Mouse (Mus musculus) heart, embryonic 15.5 days (tissue): ENCODE measurements around the gene Gne. TPM values are rescaled to one million over a fixed set of nuclear protein-coding genes. Genes with fewer than 3 reads are reported as not detected.
A peak's percentile ranks its signal among the peaks of the same experiment; 100 is the strongest.

Experiments used
- ATAC-seq: fragments of 200-750 bp; cut with Nextera tagmentation; replicated peaks from 2 replicates; pipeline ENCODE4 v1.8.0; 2017; ENCODE audit warnings: low read depth, moderate TSS enrichment; ENCODE audit not compliant: insufficient number of reproducible peaks, insufficient read depth, low FRiP score
- H3K27ac ChIP-seq: fragments of 300-500 bp; sonication (generic); 2 replicates; pipeline ENCODE4 v1.5.1; 2015; ENCODE audit warnings: mild to moderate bottlenecking, inconsistent platforms
- H3K27me3 ChIP-seq: fragments of 300-500 bp; sonication (generic); 2 replicates; pipeline ENCODE4 v1.6.1; 2015; ENCODE audit warnings: inconsistent platforms
- H3K36me3 ChIP-seq: fragments of 300-500 bp; sonication (generic); 2 replicates; pipeline ENCODE4 v1.6.1; 2015; ENCODE audit warnings: mild to moderate bottlenecking, inconsistent platforms
- H3K4me1 ChIP-seq: fragments of 300-500 bp; sonication (generic); replicated peaks from 2 replicates; pipeline ENCODE4 v1.6.1; 2015; ENCODE audit warnings: inconsistent platforms
- H3K4me2 ChIP-seq: fragments of 300-500 bp; sonication (generic); 2 replicates; pipeline ENCODE4 v1.6.1; 2015; ENCODE audit warnings: inconsistent platforms, mild to moderate bottlenecking, moderate library complexity
- H3K4me3 ChIP-seq: fragments of 300-500 bp; sonication (generic); 2 replicates; pipeline ENCODE4 v1.5.1; 2015; ENCODE audit warnings: mild to moderate bottlenecking, inconsistent platforms
- H3K9ac ChIP-seq: fragments of 300-500 bp; sonication (generic); 2 replicates; pipeline ENCODE4 v1.6.1; 2015; ENCODE audit warnings: mild to moderate bottlenecking, inconsistent platforms
- H3K9me3 ChIP-seq: fragments of 300-500 bp; sonication (generic); replicated peaks from 2 replicates; pipeline ENCODE4 v1.6.1; 2016; ENCODE audit warnings: inconsistent platforms
- WGBS: fragments of 180-500 bp; shearing (Covaris S2); methylation state at CpG from one replicate; pipeline ENCODE4 v1.1.7; 2015; ENCODE audit warnings: mixed read lengths; 5-methylcytosine and 5-hydroxymethylcytosine counted together
- polyA plus RNA-seq: library from polyadenylated mRNA; unstranded; fragments of >200 nt; fragmentation: Nextera tagmentation; extraction: Ambion mirVana; gene quantifications from 2 replicates; pipeline ENCODE4 v1.2.1, GENCODE M21; 2015

Gne gene
- polyA plus RNA-seq, 1 experiment from 2014 or later: 27.3 TPM

DNA sequence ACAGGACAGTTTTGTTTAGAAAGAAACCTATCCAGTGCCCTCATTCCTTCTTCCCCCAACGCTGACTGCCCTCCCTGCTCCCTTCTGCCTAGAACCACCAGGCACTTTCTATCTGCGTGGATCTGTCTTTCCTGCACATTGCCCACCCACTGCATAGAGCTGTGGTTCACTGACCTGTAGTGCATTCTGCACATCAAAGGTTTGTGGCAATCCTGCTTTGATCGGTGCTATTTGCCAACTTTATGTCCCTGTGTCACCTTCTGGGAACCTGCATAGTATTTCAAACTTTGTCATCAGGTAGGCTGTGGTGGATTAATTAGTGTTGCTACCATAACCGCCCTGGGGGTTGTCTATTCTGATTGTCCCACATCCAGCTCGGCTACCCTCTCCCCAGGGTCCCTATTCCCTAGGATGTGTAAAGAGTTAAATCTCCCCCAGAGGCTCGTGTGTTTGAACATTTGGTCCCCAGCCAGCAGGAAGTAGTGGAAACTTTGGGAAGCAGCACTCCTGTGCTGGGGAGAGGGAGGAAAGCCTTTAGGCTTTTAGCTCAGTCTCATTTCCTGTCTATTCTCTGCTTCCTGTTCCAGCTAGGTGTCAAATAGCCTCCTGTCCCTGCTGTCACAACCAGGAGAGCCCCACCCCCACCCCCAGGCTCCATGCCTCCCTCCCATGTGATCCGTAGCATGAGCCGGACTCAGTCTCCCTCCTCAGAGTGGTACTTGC is 20.4 kb upstream of the Gne start:
- H3K4me2 ChIP-seq: no peak overlapping the region
- H3K27me3 ChIP-seq: no peaks in the 10 kb centered on the region
- peaks cover 30% of the 10 kb centered on the region for H3K4me1 ChIP-seq
- WGBS: 34% methylated on average over 8 of the region's 8 CpGs
- H3K36me3 ChIP-seq: no peaks in the 10 kb centered on the region
- no peak overlapping the region for H3K9ac ChIP-seq
- H3K9me3 ChIP-seq: no peaks in the 10 kb centered on the region
- 0 out of 2 replicates have a peak, but pooled peaks have one; percentile 41 for ATAC-seq
- no peak overlapping the region for H3K4me3 ChIP-seq
- no peak overlapping the region for H3K27ac ChIP-seq

DNA sequence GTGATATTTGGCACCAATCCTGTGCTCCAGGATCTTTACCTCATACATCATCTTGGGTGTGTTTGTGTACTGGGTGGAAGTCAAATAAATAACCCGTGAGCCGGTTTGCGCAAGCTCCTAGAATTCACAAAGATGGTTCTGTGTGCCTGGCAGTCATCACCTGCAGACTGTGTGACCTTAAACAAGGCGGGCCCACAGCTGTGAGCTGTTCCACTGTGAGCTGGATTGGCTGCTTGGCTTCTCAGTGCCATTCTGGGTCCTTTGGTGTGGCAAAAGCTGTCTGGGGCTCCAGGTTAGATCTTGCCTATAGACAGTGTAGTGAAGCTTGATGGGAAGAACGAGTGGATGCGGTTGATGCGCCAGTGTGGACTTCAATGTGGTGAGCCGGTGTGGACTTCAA is 19.6 kb upstream of the Gne start:
- ATAC-seq: no peak
- no peaks in the 10 kb centered on the region for H3K27me3 ChIP-seq
- peaks cover 30% of the 10 kb centered on the region for H3K4me1 ChIP-seq
- H3K4me2 ChIP-seq: no peak overlapping the region
- no peaks in the 10 kb centered on the region for H3K9me3 ChIP-seq
- 83% methylated on average over 8 of the region's 8 CpGs for WGBS
- no peak overlapping the region for H3K4me3 ChIP-seq
- H3K9ac ChIP-seq: no peak overlapping the region
- H3K36me3 ChIP-seq: no peaks in the 10 kb centered on the region
- H3K27ac ChIP-seq: no peak overlapping the region

GRCm38 (mm10) chr4:44097576-44098335 is 13.8 kb upstream of the Gne start:
- H3K9ac ChIP-seq: no peak overlapping the region
- no peaks in the 10 kb centered on the region for H3K36me3 ChIP-seq
- H3K27me3 ChIP-seq: no peaks in the 10 kb centered on the region
- WGBS: 43% methylated on average over 11 of the region's 11 CpGs
- no peak overlapping the region for H3K27ac ChIP-seq
- H3K4me3 ChIP-seq: no peak overlapping the region
- ATAC-seq: no peak
- H3K9me3 ChIP-seq: no peaks in the 10 kb centered on the region
- no peaks in the 10 kb centered on the region for H3K4me1 ChIP-seq
- H3K4me2 ChIP-seq: no peak overlapping the region

GRCm38 (mm10) chr4:44094475-44094874 is 10.5 kb upstream of the Gne start:
- H3K9me3 ChIP-seq: no peaks in the 10 kb centered on the region
- no peaks in the 10 kb centered on the region for H3K4me1 ChIP-seq
- 81% methylated on average over 4 of the region's 4 CpGs for WGBS
- no peak overlapping the region for H3K4me3 ChIP-seq
- H3K27ac ChIP-seq: no peak overlapping the region
- no peak overlapping the region for H3K4me2 ChIP-seq
- H3K27me3 ChIP-seq: no peaks in the 10 kb centered on the region
- ATAC-seq: no peak
- no peak overlapping the region for H3K9ac ChIP-seq
- no peaks in the 10 kb centered on the region for H3K36me3 ChIP-seq

DNA sequence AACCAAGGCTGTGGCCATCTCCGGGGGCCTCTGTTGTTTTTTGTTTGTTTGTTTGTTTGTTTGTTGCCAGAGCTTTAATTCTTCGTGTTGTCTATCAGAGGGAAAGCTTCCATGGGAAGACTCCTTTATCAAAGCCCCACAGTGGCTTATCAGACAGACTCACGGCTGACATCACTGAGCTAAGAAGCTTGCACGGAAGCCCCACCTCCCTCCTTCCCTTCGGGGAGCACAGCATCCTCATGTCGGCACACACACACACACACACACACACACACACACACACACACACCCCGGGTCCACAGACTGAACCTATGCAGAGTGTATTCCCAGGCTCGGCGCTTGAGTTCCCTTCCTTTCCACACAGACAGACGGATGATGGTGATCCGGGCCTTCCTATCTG is 8.4 kb upstream of the Gne start:
- no peaks in the 10 kb centered on the region for H3K4me1 ChIP-seq
- H3K9ac ChIP-seq: no peak overlapping the region
- H3K36me3 ChIP-seq: no peaks in the 10 kb centered on the region
- H3K9me3 ChIP-seq: no peaks in the 10 kb centered on the region
- H3K4me2 ChIP-seq: no peak overlapping the region
- ATAC-seq: no peak
- no peak overlapping the region for H3K4me3 ChIP-seq
- no peak overlapping the region for H3K27ac ChIP-seq
- WGBS: 65% methylated on average over 11 of the region's 11 CpGs
- no peaks in the 10 kb centered on the region for H3K27me3 ChIP-seq

DNA sequence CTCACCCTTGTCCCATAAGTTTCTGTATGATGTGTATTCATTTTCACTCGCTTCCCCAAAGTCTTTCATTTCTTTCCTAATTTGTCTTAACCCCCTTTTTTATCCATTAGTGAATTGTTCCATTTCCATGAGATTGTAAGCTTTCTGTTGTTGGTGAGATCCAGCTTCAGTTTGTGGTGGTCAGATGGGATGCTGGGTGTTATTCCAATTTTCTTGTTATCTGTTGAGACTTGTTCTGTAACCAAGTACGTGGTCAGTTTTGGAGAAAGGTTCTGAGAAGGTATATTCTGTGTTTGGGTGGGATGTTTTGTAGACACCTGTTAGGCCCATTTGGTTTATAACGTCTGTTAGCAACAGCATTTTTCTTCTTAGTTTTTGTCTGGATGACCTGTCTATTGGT is 1.6 kb upstream of the Gne start:
- Histone ChIP-seq H3K36me3 (no peaks in the 10 kb centered on the region), H3K27ac (no peak overlapping the region), H3K4me3 (no peak overlapping the region), H3K9ac (no peak overlapping the region), H3K27me3 (no peaks in the 10 kb centered on the region), H3K9me3 (no peaks in the 10 kb centered on the region), H3K4me2 (no peak overlapping the region), H3K4me1 (peaks cover 3% of the 10 kb centered on the region; the same call in 1 of the 2 replicates)
- ATAC-seq: no peak
- WGBS: 90% methylated on average over 3 of the region's 3 CpGs

DNA sequence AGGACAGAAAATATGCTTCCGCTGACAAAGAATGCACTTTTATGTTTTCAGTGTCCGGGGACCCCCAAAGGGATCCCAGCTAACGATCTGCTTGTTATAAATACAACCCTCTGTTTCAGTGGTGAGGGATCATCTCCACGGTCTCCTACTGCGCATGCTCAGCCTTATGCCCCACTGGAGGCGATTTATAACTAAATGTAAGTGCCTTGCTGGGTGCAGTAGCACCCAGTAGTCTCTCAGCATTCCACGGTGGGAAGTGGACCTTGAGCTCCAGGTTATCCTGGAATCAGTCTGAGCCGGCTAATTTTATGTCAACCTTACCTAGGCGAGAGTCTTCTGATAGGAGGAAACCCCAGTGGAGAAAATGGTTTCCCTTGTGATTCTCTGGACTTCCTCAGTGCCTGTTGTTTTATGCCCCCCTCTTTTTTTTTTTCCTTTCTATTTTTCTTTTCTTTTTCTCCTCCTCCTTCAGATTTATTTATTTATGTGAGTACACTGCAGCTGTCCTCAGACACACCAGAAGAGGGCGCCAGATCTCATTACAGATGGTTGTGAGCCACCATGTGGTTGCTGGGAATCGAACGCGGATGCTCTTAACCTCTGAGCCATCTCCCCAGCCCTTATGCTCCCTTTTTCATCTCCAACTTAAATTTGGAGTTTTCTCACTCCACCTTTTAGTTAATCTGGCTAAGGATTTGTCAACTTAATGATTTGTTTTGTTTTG is 787 bp upstream of the Gne start:
- Histone ChIP-seq H3K4me3 (no peak overlapping the region), H3K27ac (no peak overlapping the region), H3K9ac (no peak overlapping the region), H3K9me3 (no peaks in the 10 kb centered on the region), H3K27me3 (no peaks in the 10 kb centered on the region), H3K4me2 (no peak overlapping the region), H3K4me1 (peaks cover 3% of the 10 kb centered on the region; the same call in 1 of the 2 replicates), H3K36me3 (no peaks in the 10 kb centered on the region)
- ATAC-seq: no peak
- WGBS: 82% methylated on average over 13 of the region's 13 CpGs

- ATAC-seq: no peak
- 83% methylated on average over 7 of the region's 7 CpGs for WGBS
- H3K4me1 ChIP-seq: peaks cover under 1% of the 10 kb centered on the region; the same call in 1 of the 2 replicates
Observed at GRCm38 (mm10) chr4:44078358-44078933, 5.5 kb downstream of the Gne start.

DNA sequence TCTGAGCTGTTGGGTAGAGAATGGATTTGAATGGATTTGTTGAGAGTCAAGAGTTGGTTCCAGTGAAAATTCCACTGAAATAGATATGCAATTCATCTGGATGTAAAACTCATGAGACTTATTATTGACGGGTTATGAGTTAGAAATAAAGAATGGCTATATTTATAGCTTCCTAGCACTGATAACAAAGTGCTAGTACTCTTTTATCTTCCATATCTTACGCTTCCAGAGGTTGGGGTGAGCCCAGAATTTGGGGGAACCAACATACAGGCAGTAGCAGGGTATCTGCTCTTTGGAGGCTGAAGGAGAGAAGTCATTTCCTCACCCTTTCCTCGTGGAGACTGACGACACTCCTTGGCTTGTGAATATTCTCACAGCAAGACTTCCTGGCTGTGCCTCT is 9.6 kb downstream of the Gne start:
- H3K36me3 ChIP-seq: no peaks in the 10 kb centered on the region
- H3K4me2 ChIP-seq: no peak overlapping the region
- no peaks in the 10 kb centered on the region for H3K27me3 ChIP-seq
- peaks cover 22% of the 10 kb centered on the region for H3K4me1 ChIP-seq
- no peak for ATAC-seq
- WGBS: 68% methylated on average over 4 of the region's 4 CpGs
- no peaks in the 10 kb centered on the region for H3K9me3 ChIP-seq
- H3K27ac ChIP-seq: no peak overlapping the region
- no peak overlapping the region for H3K9ac ChIP-seq
- H3K4me3 ChIP-seq: no peak overlapping the region

More at GRCm38 (mm10) chr4:44078358-44078933, 5.5 kb downstream of the Gne start:
- Histone ChIP-seq H3K4me2 (no peak overlapping the region), H3K9me3 (no peaks in the 10 kb centered on the region), H3K27me3 (no peaks in the 10 kb centered on the region), H3K4me3 (no peak overlapping the region), H3K27ac (no peak overlapping the region), H3K9ac (no peak overlapping the region), H3K36me3 (no peaks in the 10 kb centered on the region)

DNA sequence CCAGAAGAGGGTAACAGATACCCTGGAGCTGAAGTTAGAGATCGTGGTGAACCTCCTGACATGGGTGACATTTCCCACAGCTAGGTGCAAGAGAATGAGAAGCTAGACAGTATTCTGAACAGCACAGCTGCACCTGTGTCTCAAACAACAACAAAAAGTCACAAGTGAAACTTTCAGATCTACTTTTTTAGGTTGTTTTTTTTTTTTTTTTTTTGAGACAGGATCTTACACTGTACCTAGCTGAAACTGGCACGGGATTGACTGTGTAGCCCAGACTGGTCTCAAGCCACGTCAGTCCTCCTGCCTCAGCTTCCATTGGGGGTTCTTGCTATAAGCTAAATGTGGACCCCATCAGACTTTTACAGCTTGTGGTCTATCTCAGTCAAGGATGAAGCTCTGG is 10.2 kb downstream of the Gne start:
- ATAC-seq: no peak
- no peaks in the 10 kb centered on the region for H3K36me3 ChIP-seq
- WGBS: 85% methylated on average over 3 of the region's 3 CpGs

DNA sequence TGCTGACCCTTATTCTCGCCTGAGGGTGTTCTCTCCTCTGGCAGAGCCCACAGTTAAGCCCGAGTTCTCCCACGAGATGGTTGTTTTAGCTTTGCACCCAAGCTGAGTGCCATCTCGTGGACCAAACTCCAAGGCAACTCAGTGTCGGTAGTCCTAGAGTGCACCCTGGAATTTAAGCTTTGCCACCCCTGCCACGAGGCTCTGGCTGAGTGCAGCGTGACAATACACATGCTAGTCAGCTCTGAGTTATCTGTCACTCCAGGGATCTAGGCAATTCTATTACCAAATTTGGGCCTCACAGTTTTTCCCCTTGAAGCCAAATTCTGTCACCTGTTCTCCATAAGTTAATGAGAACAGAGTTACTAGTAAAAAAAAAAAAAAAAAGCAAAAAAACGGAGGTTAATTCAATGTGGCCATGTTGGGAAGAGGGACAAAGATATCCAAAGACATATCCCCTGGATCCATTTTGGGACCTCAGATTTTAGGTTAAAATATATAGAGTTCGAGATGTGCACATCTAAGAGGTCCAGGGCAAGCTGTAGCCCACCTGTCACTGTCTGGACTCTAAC is 11.0 kb downstream of the Gne start:
- H3K4me1 ChIP-seq: peaks cover 32% of the 10 kb centered on the region
- WGBS: 10% methylated on average over 9 of the region's 9 CpGs
- H3K9me3 ChIP-seq: no peaks in the 10 kb centered on the region
- ATAC-seq: peak; percentile 40
- H3K27me3 ChIP-seq: no peaks in the 10 kb centered on the region
- H3K4me2 ChIP-seq: peak overlapping the region; percentile 81
- peak overlapping the region; percentile 85 for H3K4me3 ChIP-seq
- no peaks in the 10 kb centered on the region for H3K36me3 ChIP-seq
- H3K27ac ChIP-seq: peak overlapping the region; percentile 96
- H3K9ac ChIP-seq: peak overlapping the region; percentile 85

More for the DNA sequence above, 10.2 kb downstream of the Gne start:
- Histone ChIP-seq H3K27me3 (no peaks in the 10 kb centered on the region), H3K4me3 (no peak overlapping the region), H3K9ac (no peak overlapping the region), H3K9me3 (no peaks in the 10 kb centered on the region), H3K27ac (no peak overlapping the region), H3K4me2 (no peak overlapping the region), H3K4me1 (peaks cover 26% of the 10 kb centered on the region)
